Mouse (Mus musculus): ENCODE data around the gene B4galnt4. TPM values are rescaled to one million over a fixed set of nuclear protein-coding genes. Genes with fewer than 3 reads are reported as not detected.
"Not testable (repeated sequence)": the region's sequence is repeated elsewhere in the genome, so short reads cannot be mapped to it uniquely, and the experiment has no call there.

Gene B4galnt4
- polyA plus RNA-seq, 1 experiment from 2014 or later: 40.1 TPM

DNA sequence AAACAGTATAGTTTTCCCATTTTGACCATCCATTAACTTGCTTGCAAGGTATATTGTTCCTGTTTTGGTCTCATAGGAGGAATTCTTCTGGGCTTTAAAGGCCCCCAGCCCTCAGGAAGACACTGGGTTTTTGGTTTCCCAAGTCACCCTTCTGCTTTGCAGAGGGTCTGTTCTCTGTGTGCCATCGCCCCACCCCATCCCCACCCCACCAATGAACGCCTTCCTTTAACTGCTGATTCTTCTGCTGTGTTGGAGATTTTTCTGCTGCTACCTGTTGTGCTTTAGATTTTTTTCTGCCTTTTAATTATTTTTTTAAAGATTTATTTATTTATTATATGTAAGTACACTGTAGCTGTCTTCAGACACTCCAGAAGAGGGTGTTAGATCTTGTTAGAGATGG, 32.1 kb upstream of the B4galnt4 start, which contains the start of gene Gm17387:
Gm17387 (plus strand) TSS at position 301 of the 400 bp plus-strand sequence.
- ATAC-seq (ENCODE audit: insufficient number of reproducible peaks, insufficient read depth, low FRiP score, low TSS enrichment, low read depth): no peak
- Histone ChIP-seq H3K27me3 (no peaks in the 10 kb centered on the region), H3K4me2 (no peak within 1 kb of the TSS), H3K36me3 (no peaks in the 10 kb centered on the region), H3K9me3 (no peaks in the 10 kb centered on the region), H3K9ac (replicated peaks) (no peak within 1 kb of the TSS), H3K4me3 (replicated peaks) (no peak within 1 kb of the TSS), H3K27ac (no peak within 1 kb of the TSS), H3K4me1 (replicated peaks) (peaks cover 10% of the 10 kb centered on the region)
- WGBS: 89% methylated on average over 2 of the region's 2 CpGs

DNA sequence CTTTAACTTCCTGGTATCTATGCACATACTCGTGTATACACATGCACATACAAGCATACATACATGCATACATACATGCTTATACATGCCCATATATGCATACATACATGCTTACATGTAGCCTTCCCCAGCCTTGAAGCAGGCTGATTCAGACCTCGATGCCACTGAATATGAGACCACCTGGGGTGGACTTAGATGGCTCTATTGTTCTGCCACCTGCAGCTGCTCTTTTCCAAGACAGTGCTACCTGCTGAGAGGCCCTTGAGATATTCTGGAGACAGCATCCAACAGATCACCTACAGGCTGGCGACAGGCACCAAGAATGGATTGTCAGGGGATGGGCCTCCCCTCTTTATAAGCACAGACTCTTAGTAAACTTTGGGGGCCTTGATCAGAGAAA, 30.5 kb upstream of the B4galnt4 start:
- Histone ChIP-seq H3K36me3 (no peaks in the 10 kb centered on the region), H3K4me1 (replicated peaks) (peaks cover 7% of the 10 kb centered on the region), H3K27ac (no peak overlapping the region), H3K9ac (replicated peaks) (no peak overlapping the region), H3K27me3 (no peaks in the 10 kb centered on the region), H3K4me3 (replicated peaks) (no peak overlapping the region), H3K9me3 (no peaks in the 10 kb centered on the region), H3K4me2 (no peak overlapping the region)
- ATAC-seq (ENCODE audit: insufficient number of reproducible peaks, insufficient read depth, low FRiP score, low TSS enrichment, low read depth): no peak
- WGBS: 57% methylated on average over 3 of the region's 3 CpGs

DNA sequence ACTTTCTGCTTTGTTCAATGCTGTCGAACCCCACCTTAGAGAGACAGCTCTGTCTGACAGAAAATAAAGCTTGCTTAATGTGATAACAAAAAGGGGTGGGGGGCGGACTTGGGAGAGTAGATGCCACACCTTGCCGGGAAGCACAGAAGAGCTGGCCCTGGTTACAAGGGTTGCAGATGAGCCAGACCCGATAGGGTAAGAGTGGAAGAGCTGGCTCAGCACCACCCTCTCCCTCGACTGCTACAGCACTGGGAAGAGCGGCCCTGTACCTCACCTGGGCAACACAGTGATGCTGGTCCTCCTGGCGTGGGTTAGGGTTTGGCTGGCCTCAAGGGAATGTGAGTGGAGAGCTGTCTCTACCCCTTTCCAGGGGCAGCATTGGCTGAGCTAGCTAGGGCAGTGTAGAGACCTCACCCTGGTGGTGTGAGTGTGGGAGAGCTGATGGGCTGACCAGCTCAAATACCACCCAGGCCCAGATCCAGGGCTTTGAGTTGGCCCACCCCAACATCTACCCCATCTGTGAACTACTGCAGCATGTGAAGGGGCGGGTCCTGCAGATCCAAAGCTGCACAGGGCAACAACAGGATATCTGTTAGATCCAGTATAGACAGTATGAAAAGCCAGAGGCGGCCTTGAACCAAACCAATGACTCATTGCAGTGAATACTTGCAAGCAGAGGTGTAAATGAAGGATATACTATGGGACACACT, 28.3 kb upstream of the B4galnt4 start:
- ATAC-seq (ENCODE audit: insufficient number of reproducible peaks, insufficient read depth, low FRiP score, low TSS enrichment, low read depth): no peak
- Histone ChIP-seq H3K4me1 (replicated peaks) (peaks cover 7% of the 10 kb centered on the region; the same call in 1 of the 2 replicates), H3K9ac (replicated peaks) (no peak overlapping the region), H3K27me3 (no peaks in the 10 kb centered on the region), H3K36me3 (no peaks in the 10 kb centered on the region), H3K27ac (no peak overlapping the region), H3K9me3 (no peaks in the 10 kb centered on the region), H3K4me3 (replicated peaks) (no peak overlapping the region), H3K4me2 (no peak overlapping the region)
- WGBS: 73% methylated on average over 9 of the region's 9 CpGs

DNA sequence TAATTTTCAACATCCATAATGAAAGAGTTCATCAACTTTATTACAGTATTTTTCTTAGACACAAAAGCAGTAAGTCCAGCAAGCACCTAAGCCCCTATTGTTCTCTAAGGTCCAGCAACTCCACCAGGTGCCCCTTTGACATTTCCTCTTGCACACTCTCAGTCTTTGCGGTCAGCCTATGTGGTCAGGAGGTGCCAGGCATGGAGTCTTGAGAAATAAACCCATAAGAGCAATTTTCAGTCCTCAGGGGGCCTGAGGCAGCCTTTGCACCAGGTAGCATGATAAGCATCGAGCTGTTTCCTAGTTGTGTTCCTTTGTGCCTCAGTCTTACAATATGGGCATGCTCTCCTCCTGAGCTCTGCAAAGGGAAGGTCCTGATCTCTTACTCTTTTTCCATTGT, 24.3 kb upstream of the B4galnt4 start:
- H3K27me3 ChIP-seq; ATAC-seq (ENCODE audit: insufficient number of reproducible peaks, insufficient read depth, low FRiP score, low TSS enrichment, low read depth); H3K9ac ChIP-seq (replicated peaks); H3K4me3 ChIP-seq (replicated peaks); H3K36me3 ChIP-seq; H3K4me2 ChIP-seq; H3K27ac ChIP-seq; H3K9me3 ChIP-seq: not testable (repeated sequence)
- WGBS: 86% methylated on average over 1 of the region's 2 CpGs
- peaks cover 18% of the 10 kb centered on the region for H3K4me1 ChIP-seq (replicated peaks)

DNA sequence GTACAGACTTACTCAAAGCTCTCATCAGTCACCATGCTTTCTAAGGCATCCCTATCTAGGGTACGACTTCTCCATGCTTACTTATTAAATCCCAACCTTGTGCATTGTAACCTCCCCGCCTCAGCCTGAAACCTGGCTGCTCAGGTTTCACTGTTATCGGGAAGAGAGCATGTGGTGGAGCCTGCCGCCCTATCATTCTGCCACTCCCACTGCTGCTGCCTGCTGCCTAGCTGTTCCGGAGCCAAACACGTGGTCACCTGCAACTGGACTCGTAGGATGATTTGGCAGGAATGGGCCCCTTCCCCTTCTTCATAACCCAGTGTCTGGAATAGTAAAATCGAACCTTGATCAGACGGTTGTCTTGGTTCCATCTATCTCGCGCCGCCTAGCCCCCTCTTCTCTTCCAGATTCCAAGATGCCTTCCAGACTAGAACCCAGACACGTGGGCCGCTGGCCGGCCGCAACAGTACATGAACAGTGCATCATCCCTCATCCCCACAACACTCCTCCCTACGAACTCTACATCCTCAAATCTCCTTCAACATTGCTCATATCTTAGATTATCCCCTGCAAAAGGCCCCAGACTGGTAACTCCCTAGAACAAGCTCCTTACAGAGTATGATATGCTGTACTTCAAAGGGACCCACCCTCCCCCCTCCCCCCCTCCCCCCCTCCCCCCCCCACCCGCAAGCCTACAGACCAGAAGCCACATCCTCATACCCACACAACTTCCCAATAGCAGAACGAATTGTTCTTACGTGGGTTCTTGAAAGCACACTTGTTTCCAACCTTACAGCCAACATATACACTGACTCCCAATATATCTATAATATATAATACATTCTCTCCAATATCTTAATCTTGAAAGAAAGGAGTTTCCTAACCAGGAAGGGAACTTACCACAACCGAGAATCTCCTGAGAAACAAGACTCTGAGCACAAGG, 22.5 kb upstream of the B4galnt4 start:
- H3K4me3 ChIP-seq (replicated peaks): no peak overlapping the region
- H3K36me3 ChIP-seq: no peaks in the 10 kb centered on the region
- peaks cover 30% of the 10 kb centered on the region for H3K4me1 ChIP-seq (replicated peaks)
- 0 out of 2 replicates have a peak, but pooled peaks cover 3% of the 10 kb centered on the region for H3K9me3 ChIP-seq
- no peak overlapping the region for H3K9ac ChIP-seq (replicated peaks)
- no peak overlapping the region for H3K27ac ChIP-seq
- no peak for ATAC-seq (ENCODE audit: insufficient number of reproducible peaks, insufficient read depth, low FRiP score, low TSS enrichment, low read depth)
- H3K4me2 ChIP-seq: no peak overlapping the region
- 67% methylated on average over 19 of the region's 21 CpGs for WGBS
- no peaks in the 10 kb centered on the region for H3K27me3 ChIP-seq

DNA sequence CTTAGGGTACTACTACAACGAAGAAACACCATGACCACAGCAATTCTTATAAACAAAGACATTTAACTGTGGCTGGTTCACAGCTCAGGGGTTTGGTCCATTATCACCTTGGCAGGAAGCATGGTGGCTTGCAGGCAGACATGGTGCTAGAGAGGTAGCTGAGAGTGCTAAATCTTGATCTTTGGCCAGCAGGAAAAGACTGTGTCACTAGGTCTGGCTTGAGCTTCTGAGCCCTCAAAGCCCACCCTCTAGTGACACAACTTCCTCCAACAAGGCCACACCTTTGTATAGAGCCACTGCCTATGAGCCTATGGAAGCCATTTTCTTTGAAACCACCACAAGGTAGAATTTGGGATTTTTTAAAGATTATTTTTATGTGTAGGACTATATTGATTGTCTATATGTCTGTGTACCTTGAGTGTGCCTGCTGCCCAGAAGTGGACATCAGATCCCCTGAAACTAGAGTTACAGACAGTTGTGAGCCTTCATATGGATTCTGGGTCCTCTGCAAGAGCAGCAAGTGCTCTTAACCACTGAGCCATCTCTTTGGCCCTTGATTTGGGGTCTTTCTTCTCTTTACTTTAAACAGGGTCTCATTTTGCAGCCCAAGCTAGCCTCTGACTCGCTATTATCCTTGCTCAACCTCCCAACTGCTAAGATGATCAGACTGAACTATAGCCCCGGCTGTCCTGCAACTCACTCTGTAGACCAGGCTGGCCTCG, 21.4 kb upstream of the B4galnt4 start:
- H3K4me3 ChIP-seq (replicated peaks): no peak overlapping the region
- H3K36me3 ChIP-seq: no peaks in the 10 kb centered on the region
- WGBS: 89% methylated on average over 4 of the region's 4 CpGs
- no peak overlapping the region for H3K4me2 ChIP-seq
- no peak overlapping the region for H3K9ac ChIP-seq (replicated peaks)
- H3K9me3 ChIP-seq: 0 out of 2 replicates have a peak, but pooled peaks cover 3% of the 10 kb centered on the region
- ATAC-seq (ENCODE audit: insufficient number of reproducible peaks, insufficient read depth, low FRiP score, low TSS enrichment, low read depth): no peak
- peaks cover 27% of the 10 kb centered on the region for H3K4me1 ChIP-seq (replicated peaks)
- no peak overlapping the region for H3K27ac ChIP-seq
- H3K27me3 ChIP-seq: no peaks in the 10 kb centered on the region

DNA sequence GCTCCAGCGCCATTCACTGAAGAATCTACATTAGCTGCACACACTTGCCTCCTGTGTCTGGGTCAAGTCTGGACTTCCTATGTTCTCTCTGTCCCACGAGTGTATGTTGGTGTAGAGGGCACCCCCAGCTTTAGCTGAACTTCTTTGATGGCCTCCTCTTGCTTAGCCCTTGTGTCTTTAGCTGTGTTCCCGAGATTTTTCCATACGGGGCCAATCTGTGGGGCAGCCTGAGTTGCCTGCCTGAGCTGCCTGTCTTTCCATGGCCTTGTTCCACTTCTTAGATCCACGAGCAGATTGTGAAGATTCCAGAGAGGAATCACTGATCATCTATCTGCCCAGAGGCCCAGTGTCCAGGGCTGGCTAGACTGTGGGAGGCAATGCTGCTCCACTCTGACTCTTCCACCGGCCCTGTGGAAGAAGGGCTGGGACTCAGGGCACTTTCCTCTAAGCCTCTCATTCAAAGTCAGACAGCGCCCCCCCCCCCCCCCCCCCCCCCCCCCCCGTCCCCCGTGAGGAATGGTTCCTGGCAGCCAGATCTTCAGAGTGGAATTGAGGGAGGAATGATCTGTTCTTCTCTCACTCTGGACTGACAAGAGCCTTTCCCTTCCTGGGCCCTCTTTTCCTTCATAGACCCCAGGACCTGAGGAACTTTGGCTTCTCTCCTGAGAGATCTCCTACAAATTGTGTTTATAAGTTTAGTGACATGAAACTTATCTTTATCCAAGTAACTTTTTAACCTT, 19.9 kb upstream of the B4galnt4 start:
- peak; percentile 16; the same call in 1 of the 2 replicates for ATAC-seq (ENCODE audit: insufficient number of reproducible peaks, insufficient read depth, low FRiP score, low TSS enrichment, low read depth)
- H3K4me1 ChIP-seq (replicated peaks): peaks cover 27% of the 10 kb centered on the region
- no peak overlapping the region for H3K4me3 ChIP-seq (replicated peaks)
- H3K27me3 ChIP-seq: no peaks in the 10 kb centered on the region
- peak overlapping the region; percentile 21 for H3K4me2 ChIP-seq
- 30% methylated on average over 6 of the region's 9 CpGs for WGBS
- H3K9ac ChIP-seq (replicated peaks): no peak overlapping the region; the same call in 1 of the 2 replicates
- H3K27ac ChIP-seq: peak overlapping the region; percentile 84
- 0 out of 2 replicates have a peak, but pooled peaks cover 3% of the 10 kb centered on the region for H3K9me3 ChIP-seq
- H3K36me3 ChIP-seq: no peaks in the 10 kb centered on the region

DNA sequence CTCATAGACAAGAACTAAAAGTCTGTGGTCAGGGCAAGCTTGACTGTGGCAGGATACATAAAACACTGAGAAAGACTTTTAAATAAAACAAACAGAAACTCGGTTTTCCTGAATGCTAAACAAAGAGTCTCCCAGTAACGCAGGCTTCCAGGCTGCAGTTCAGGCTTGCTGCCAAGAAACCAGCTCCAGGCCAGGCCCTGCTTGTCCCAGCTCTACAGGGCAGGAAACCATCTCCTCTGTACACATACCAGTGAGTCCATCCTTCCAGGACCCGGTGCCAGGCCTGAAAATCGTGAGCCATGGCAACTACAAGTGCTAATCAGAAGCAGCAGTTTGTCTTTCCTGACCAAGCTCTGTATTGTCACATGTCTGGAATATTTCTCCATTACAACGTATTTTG, 19.2 kb upstream of the B4galnt4 start:
- no peak overlapping the region for H3K4me2 ChIP-seq
- WGBS: 17% methylated on average over 5 of the region's 5 CpGs
- ATAC-seq (ENCODE audit: insufficient number of reproducible peaks, insufficient read depth, low FRiP score, low TSS enrichment, low read depth): no peak

DNA sequence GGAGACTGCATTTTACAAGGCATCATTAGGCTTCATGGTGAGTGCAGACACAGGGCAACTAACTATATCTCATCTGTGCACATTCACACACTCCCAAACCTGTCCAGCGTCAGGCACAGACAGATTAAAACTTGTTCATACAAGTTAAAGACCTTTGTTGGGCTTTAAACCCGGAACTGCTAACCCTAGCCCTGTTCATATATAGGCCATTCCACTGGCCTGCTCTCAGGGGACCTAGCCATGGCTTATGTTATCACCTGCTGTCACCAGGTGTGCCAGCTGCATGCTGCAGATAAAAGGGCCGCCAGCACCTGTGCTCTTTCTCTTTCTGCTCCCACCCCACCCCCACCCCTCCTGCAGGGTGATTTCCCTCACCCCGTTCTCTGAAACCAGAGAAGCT, 18.4 kb upstream of the B4galnt4 start:
- no peak overlapping the region for H3K9ac ChIP-seq (replicated peaks)
- no peaks in the 10 kb centered on the region for H3K36me3 ChIP-seq
- H3K27ac ChIP-seq: peak overlapping the region; percentile 73
- no peak overlapping the region for H3K4me3 ChIP-seq (replicated peaks)
- H3K27me3 ChIP-seq: no peaks in the 10 kb centered on the region
- H3K9me3 ChIP-seq: 0 out of 2 replicates have a peak, but pooled peaks cover 3% of the 10 kb centered on the region
- no peak overlapping the region for H3K4me2 ChIP-seq
- ATAC-seq (ENCODE audit: insufficient number of reproducible peaks, insufficient read depth, low FRiP score, low TSS enrichment, low read depth): no peak
- peaks cover 38% of the 10 kb centered on the region for H3K4me1 ChIP-seq (replicated peaks)
- 23% methylated on average over 4 of the region's 4 CpGs for WGBS

More for the DNA sequence above, 19.2 kb upstream of the B4galnt4 start:
- Histone ChIP-seq H3K4me1 (replicated peaks) (peaks cover 30% of the 10 kb centered on the region), H3K27me3 (no peaks in the 10 kb centered on the region), H3K4me3 (replicated peaks) (no peak overlapping the region), H3K27ac (peak overlapping the region; percentile 84), H3K9me3 (0 out of 2 replicates have a peak, but pooled peaks cover 3% of the 10 kb centered on the region), H3K9ac (replicated peaks) (no peak overlapping the region), H3K36me3 (no peaks in the 10 kb centered on the region)

DNA sequence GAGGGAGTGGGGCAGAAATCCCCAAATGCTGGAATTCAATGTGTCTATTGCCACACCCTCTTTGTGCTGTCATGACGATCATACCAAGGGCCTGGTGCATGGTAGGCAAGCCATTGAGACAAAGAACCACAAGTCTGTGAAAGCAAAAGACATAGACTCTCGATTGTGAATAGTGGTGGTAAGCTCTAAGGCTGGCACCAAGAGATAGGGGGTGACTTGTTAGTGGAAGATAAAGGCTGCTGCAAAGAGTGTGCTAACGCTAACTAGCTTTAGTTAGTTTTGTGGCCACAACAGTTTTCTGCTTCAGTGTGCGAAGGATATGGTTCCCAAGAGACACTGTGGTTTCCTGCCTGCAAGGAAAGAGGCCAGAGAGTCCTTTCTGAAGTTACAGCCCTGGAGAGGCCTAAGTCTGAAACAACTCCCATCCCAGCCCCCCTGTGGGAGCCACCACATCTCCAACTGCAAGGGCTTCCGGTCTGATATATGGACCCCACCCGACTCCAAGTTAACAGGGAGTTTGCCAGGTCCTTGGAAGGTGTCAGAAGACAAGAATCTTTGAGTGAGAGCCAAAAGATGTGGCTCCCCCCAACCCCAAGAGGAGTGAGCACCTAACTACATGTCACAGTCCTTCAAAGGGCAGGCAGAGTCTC, 13.8 kb upstream of the B4galnt4 start:
- H3K4me3 ChIP-seq (replicated peaks): 0 out of 2 replicates have a peak overlapping the region, but pooled peaks have one; percentile 31
- H3K36me3 ChIP-seq: no peaks in the 10 kb centered on the region
- H3K4me2 ChIP-seq: peak overlapping the region; percentile 74
- H3K9ac ChIP-seq (replicated peaks): peak overlapping the region; percentile 60
- H3K27me3 ChIP-seq: no peaks in the 10 kb centered on the region
- no peak for ATAC-seq (ENCODE audit: insufficient number of reproducible peaks, insufficient read depth, low FRiP score, low TSS enrichment, low read depth)
- WGBS: 60% methylated on average over 6 of the region's 6 CpGs
- peaks cover 34% of the 10 kb centered on the region for H3K4me1 ChIP-seq (replicated peaks)
- H3K9me3 ChIP-seq: no peaks in the 10 kb centered on the region
- peak overlapping the region; percentile 59 for H3K27ac ChIP-seq

Measured in limb, embryonic 12.5 days (tissue).